Mouse (Mus musculus) olfactory bulb, adult 2 months (tissue): ENCODE results near the gene Lect2.

Experiments
- CTCF ChIP-seq: fragments of 200-500 bp; IDR thresholded peaks from 2 replicates; pipeline ENCODE4 v1.5.1; 2012; ENCODE audit warnings: low read depth, mild to moderate bottlenecking, low read length, moderate library complexity; ENCODE audit not compliant: insufficient read depth
- POLR2A ChIP-seq: fragments of 200-500 bp; IDR thresholded peaks from 2 replicates; pipeline ENCODE4 v1.6.1; 2012; ENCODE audit warnings: mild to moderate bottlenecking, low read depth, low read length, moderate library complexity; ENCODE audit not compliant: insufficient read depth

GRCm38 (mm10) chr13:56528281-56528680, 20.0 kb downstream of the Lect2 start:
- no peak for TF ChIP-seq POLR2A
- no peak for TF ChIP-seq CTCF
